Mouse (Mus musculus) brain, adult 2 months (tissue): ENCODE measurements around the gene Mab21l2.

Experiments
- DNase-seq: peaks from one replicate; pipeline ENCODE4 v3.0.0; 2011; ENCODE audit warnings: low read depth, low spot score

Mab21l2 gene

DNA sequence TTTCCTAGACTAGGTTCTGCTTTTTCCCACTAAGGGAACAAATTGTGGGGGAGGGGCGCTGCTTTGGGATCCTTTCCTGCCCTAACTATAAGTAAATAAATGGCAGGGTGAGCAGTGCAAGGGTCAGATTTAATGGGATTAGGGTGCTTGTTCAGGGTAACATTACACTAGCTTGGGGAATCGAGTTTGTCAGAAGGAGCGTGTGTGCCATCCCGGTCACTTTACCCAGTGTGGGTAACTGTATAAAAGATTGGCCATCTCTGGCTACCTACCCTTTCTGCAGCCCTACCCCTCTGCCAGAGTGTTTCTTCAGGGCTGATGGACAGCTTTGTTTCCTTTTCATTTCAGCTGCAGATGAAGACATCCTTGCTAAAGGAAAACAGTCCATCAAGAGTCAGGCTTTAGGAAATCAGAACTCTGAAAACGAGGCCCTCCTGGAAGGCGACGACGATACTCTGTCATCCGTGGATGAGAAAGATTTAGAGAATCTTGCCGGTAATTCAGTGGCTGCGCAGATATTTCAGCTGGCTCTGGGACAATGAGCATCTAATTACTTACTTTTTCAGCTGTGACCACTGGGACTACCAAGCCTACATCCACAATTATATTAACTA is 8.8 kb downstream of the Mab21l2 start:
- no peak for DNase-seq

DNA sequence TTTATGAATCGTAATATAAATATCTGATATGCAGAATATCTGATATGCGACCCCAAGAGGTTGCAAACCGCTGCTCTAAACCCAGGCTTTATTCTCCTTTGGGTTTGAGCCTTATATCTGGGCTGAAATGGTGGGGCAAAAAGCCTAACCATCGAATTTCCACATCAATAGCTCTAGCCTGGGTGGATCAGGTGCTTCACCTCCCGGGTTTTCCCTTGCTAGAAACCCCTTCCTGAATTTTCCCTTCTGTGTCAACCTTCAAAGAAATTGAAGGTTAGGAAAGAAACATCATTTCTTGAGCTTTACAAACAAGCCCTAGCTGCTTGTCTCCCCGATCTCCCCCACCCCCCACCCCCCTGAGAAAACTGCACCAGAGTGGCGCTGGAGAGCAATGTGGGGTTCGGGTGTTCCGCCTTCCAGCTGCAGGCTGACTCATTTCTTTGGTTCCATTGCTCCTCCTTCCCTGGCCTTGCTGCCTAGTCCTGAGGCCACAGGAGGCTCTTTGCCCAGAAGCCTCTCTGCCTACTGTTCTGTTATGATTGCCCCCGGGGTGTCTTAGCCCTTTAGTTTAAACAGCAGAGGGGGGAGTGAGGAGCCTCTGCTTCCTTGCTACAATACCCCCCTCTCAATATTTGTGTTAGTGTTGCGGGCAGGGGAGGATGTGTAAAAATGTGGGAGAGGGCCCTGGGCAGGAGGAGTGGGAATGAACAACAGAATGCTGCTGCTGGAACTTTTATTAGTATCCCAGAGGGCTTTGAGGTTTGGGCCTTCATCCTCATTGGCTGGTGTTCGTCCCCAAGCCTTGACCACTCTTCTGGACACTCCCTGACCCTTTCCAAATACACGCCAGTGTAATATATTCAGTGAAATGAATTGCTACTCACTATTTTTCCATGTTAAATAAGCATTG is 9.5 kb downstream of the Mab21l2 start:
- peak; percentile 55 for DNase-seq

DNA sequence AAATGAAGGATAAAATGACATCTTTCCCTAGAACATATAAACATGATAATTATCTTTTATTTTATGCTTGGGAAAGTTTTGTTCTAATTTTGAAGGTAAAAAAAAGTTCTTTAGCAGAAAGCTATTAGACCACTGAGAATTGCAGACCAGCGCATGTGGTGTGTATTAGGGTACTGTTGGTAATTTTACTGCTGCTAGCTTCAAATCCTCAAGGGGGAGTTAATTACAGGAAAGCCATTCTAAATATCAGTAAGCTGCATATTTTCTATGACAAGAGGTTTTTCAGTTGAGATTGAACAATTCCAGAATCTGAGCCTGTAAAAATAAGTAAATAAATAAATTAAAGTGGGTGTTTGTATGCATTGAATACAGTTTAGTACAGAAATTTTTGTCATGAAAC is 11.7 kb downstream of the Mab21l2 start:
- no peak for DNase-seq

DNA sequence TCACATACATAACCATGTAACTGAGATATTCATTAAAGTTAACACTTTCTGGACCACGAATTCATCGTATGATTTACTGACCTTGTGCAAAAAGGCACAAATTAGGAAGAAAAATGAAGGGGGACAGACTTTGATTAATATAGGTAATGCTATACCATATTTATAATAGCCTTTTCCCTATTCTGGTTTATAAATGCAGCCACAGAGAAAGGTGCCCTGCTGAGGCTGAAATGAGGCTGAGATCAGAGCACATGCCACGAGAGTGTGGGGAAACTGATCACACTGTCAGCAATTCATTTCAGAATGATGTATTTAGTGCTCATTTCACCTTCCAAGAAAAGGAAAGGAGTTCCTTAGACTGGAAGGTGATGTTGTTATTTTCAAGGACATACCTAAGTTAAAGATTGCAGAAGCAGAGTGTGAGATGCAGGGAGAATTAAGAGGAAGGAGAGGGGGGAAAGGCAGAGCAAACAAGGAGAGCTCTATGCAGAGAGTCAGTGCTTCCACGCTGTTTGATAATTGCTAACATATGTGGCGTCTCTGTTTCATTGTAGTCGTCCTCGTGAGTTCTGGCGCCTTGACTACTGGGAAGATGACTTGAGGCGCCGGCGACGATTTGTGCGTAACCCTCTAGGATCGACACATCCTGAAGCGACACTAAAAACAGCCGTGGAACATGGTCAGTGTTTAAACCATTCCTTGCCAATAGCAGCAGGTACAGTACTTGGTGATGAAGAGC is 16.7 kb downstream of the Mab21l2 start:
- DNase-seq = no peak

DNA sequence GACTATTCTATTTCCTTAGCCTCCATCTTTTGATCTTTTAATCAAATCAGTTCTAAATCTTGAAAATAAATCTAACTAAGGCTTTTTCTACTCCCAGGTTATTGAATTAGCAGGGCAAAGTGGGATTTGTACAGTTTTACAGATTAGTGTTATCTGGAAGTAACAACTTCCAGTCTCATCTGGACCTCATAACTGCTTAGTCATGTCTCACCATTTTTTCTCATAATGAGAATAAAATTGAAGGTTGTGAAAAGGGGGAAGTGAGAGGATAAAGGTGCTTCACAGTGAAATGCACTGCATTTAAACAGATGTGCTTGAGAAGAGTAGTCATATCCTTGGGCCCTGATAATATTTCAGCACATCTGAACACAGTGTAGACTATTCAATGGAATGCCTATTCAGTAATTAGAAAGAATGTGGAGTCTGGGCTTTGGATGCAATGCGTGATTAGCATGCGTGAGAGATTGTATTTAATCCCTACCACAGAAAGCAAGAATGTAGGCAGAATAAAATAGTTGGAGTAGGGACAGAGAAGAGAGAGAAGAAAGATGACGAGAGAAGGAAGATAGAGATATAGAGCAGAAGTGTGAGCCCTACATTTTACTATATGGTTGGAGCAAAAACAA is 25.4 kb downstream of the Mab21l2 start:
- no peak for DNase-seq

DNA sequence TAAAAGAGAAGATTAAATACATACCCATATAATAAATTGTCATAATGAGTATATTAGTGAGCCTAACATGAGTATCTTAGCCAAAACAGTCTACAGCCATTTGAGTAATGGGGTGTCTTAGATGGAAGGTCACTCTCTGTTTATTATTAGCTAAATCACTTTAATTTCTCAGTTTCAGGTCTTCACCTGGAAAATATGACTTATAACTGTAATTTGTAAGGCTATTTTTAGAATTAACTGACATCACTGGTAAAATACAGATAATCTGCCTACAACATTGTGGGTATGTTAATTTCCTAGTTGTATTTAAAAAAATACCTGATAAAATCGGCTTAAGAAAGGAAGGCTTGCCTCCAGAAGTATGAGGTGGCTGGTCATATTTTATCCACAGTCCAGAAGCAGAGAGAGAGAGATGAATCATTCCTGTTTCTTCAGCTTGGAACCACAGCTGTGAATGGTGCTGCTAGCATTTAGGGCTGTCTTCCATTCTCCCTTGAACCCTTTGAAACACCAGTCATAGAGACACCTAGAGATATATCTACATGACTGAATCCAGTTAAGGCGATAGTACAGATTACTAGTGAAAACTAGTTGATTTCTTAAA is 29.8 kb downstream of the Mab21l2 start:
- DNase-seq = peak; percentile 12

DNA sequence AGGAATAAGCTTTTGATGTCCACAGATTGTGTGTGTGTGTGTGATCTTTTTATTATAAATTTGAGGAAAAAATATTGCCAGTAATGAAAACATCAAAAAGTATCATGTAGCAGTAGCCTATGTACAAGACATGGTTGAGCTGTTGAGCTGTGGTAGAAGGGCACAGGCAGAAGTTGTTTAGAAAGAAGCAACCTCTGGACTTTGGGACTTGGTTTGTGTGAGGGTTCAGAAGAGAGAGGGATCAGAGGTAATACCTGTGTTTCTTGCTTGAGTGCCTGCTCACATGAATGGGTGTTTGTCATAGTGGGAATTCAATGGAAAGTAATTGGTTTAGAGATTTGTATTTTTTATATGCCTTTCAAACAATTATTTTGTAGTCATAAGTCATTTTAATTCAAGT is 47.8 kb downstream of the Mab21l2 start:
- DNase-seq = no peak
